Mouse (Mus musculus): ENCODE data around the gene Olfr52. TPM values are rescaled to one million over a fixed set of nuclear protein-coding genes. Genes with fewer than 3 reads are reported as not detected.

Olfr52 gene
- total RNA-seq (2014; rRNA removed) (not detected in 2 replicates), polyA plus RNA-seq (2015; fragmentation: Nextera tagmentation; extraction: Ambion mirVana) (not detected in 2 replicates)

DNA sequence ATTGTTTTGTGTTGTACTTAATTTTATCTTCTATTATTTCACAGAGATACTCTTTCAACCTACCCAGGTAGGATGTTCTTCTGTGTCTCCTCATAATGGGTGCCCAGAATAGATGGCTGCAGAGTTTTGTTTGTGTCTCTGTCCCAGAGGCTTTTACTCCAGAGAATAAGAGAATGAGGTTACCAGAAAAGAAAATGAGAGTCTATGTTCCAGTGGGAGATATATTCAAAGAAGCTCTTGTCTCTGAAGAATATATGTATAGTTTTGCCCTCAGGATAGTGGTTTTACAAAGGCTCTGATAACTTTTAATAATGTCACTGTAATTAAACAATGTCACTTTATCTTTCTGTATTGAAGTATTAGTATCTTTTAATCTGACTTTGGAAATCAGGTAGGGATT lies at the start of gene Olfr52:
Gene Olfr52 (minus strand): TSS at position 101 of the 400 bp plus-strand sequence.
- Histone ChIP-seq H3K27ac (ENCODE audit: low read depth, low read length) (no peak within 1 kb of the TSS), H3K36me3 (ENCODE audit: insufficient read depth, low read length) (no peaks in the 10 kb centered on the region), H3K9me3 (ENCODE audit: low read length) (no peaks in the 10 kb centered on the region), H3K4me3 (ENCODE audit: low read depth, low read length) (no peak within 1 kb of the TSS), H3K27me3 (ENCODE audit: insufficient read depth, low read length) (no peaks in the 10 kb centered on the region), H3K4me2 (ENCODE audit: low read depth, low read length, poor library complexity, severe bottlenecking) (no peak within 1 kb of the TSS), H3K9ac (replicated peaks; ENCODE audit: low read length, poor library complexity, severe bottlenecking) (no peak within 1 kb of the TSS), H3K4me1 (ENCODE audit: insufficient read depth, low read length) (no peaks in the 10 kb centered on the region)
- no peak for ATAC-seq (ENCODE audit: low FRiP score)
- no peak for DNase-seq (ENCODE audit: low spot score)
- TF ChIP-seq CTCF (IDR thresholded peaks at IDR 0.05): no peak

GRCm38 (mm10) chr2:86231301-86231700 lies 45.8 kb upstream of the Olfr52 start, which contains the start of gene Olfr1047:
Gene Olfr1047, minus strand, starts transcription at chr2:86231401.
- Histone ChIP-seq H3K9ac (replicated peaks; ENCODE audit: low read length, poor library complexity, severe bottlenecking) (no peak within 1 kb of the TSS), H3K27ac (ENCODE audit: low read depth, low read length) (no peak within 1 kb of the TSS), H3K4me1 (ENCODE audit: insufficient read depth, low read length) (no peaks in the 10 kb centered on the region), H3K9me3 (ENCODE audit: low read length) (no peaks in the 10 kb centered on the region), H3K27me3 (ENCODE audit: insufficient read depth, low read length) (no peaks in the 10 kb centered on the region), H3K4me2 (ENCODE audit: low read depth, low read length, poor library complexity, severe bottlenecking) (no peak within 1 kb of the TSS), H3K4me3 (ENCODE audit: low read depth, low read length) (no peak within 1 kb of the TSS), H3K36me3 (ENCODE audit: insufficient read depth, low read length) (no peaks in the 10 kb centered on the region)
- 83% methylated on average over 1 of the region's 1 CpGs for WGBS
- DNase-seq (ENCODE audit: low spot score) (no peak), ATAC-seq (ENCODE audit: low FRiP score) (no peak)
- no peak for TF ChIP-seq CTCF (IDR thresholded peaks at IDR 0.05)

GRCm38 (mm10) chr2:86219214-86219613 lies 33.7 kb upstream of the Olfr52 start, which contains the start of gene Olfr1046:
Gene Olfr1046, minus strand, starts transcription at chr2:86219314.
- no peak within 1 kb of the TSS for H3K9ac ChIP-seq (replicated peaks; ENCODE audit: low read length, poor library complexity, severe bottlenecking)
- H3K9me3 ChIP-seq (ENCODE audit: low read length): no peaks in the 10 kb centered on the region
- no peaks in the 10 kb centered on the region for H3K36me3 ChIP-seq (ENCODE audit: insufficient read depth, low read length)
- ATAC-seq (ENCODE audit: low FRiP score) (no peak), DNase-seq (ENCODE audit: low spot score) (no peak)
- H3K4me1 ChIP-seq (ENCODE audit: insufficient read depth, low read length): no peaks in the 10 kb centered on the region
- TF ChIP-seq CTCF (IDR thresholded peaks at IDR 0.05): no peak
- H3K4me2 ChIP-seq (ENCODE audit: low read depth, low read length, poor library complexity, severe bottlenecking): no peak within 1 kb of the TSS
- H3K27me3 ChIP-seq (ENCODE audit: insufficient read depth, low read length): no peaks in the 10 kb centered on the region
- H3K27ac ChIP-seq (ENCODE audit: low read depth, low read length): no peak within 1 kb of the TSS
- 69% methylated on average over 2 of the region's 2 CpGs for WGBS
- no peak within 1 kb of the TSS for H3K4me3 ChIP-seq (ENCODE audit: low read depth, low read length)

DNA sequence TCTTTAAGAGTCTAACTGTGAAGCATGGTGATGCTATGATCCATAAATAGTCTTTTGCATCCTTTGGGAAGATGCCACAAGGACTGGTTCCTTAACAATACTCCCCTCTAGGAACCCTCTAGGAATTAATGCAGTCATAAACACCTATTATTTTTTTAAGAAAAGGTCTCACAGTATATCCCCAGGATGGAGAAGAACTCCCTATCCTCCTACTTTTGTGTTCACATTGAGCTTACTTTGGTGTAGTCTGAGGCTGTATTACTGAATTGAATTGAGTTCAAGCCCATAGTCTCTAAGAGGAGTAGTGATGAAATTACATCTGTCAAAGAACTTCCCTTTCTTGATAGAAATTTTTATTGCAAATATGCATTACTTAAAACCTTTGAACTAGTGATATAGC lies 17.4 kb upstream of the Olfr52 start, which contains the start of gene Olfr1045:
Gene Olfr1045 (minus strand): TSS at position 101 of the 400 bp plus-strand sequence.
- DNase-seq (ENCODE audit: low spot score) (no peak), ATAC-seq (ENCODE audit: low FRiP score) (no peak)
- no peak for TF ChIP-seq CTCF (IDR thresholded peaks at IDR 0.05)
- no peak within 1 kb of the TSS for H3K27ac ChIP-seq (ENCODE audit: low read depth, low read length)
- H3K36me3 ChIP-seq (ENCODE audit: insufficient read depth, low read length): no peaks in the 10 kb centered on the region
- H3K4me2 ChIP-seq (ENCODE audit: low read depth, low read length, poor library complexity, severe bottlenecking): no peak within 1 kb of the TSS
- no peaks in the 10 kb centered on the region for H3K9me3 ChIP-seq (ENCODE audit: low read length)
- H3K27me3 ChIP-seq (ENCODE audit: insufficient read depth, low read length): no peaks in the 10 kb centered on the region
- H3K4me3 ChIP-seq (ENCODE audit: low read depth, low read length): no peak within 1 kb of the TSS
- no peak within 1 kb of the TSS for H3K9ac ChIP-seq (replicated peaks; ENCODE audit: low read length, poor library complexity, severe bottlenecking)
- no peaks in the 10 kb centered on the region for H3K4me1 ChIP-seq (ENCODE audit: insufficient read depth, low read length)

GRCm38 (mm10) chr2:86195863-86196262 lies 10.4 kb upstream of the Olfr52 start:
- H3K4me2 ChIP-seq (ENCODE audit: low read depth, low read length, poor library complexity, severe bottlenecking): no peak overlapping the region
- H3K9me3 ChIP-seq (ENCODE audit: low read length): no peaks in the 10 kb centered on the region
- 34% methylated on average over 1 of the region's 1 CpGs for WGBS
- no peak overlapping the region for H3K4me3 ChIP-seq (ENCODE audit: low read depth, low read length)
- H3K4me1 ChIP-seq (ENCODE audit: insufficient read depth, low read length): no peaks in the 10 kb centered on the region
- ATAC-seq (ENCODE audit: low FRiP score) (no peak), DNase-seq (ENCODE audit: low spot score) (no peak)
- H3K9ac ChIP-seq (replicated peaks; ENCODE audit: low read length, poor library complexity, severe bottlenecking): no peak overlapping the region
- no peak overlapping the region for H3K27ac ChIP-seq (ENCODE audit: low read depth, low read length)
- TF ChIP-seq CTCF (IDR thresholded peaks at IDR 0.05): no peak
- no peaks in the 10 kb centered on the region for H3K27me3 ChIP-seq (ENCODE audit: insufficient read depth, low read length)
- H3K36me3 ChIP-seq (ENCODE audit: insufficient read depth, low read length): no peaks in the 10 kb centered on the region

DNA sequence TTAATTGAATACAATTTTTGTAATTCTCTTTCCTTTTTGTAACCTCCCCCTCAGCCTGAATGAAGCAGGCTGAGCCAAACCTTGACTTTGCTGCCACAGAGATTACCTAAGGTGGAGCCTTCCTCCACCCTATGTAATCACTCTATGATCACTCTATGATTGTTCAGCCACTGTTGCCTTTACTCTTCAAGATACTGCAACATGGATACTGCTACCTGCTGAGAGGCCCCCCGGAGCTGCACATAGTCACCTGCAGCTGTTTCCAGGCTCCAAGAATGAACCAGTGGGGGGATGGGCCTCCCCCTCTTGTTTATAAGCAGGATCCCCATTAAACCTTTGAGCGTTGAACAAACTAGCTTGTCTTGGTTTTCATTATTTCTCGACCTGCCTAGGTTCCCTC lies 5.5 kb downstream of the Olfr52 start:
- no peaks in the 10 kb centered on the region for H3K36me3 ChIP-seq (ENCODE audit: insufficient read depth, low read length)
- DNase-seq (ENCODE audit: low spot score): no peak
- H3K4me3 ChIP-seq (ENCODE audit: low read depth, low read length): no peak overlapping the region
- no peak overlapping the region for H3K9ac ChIP-seq (replicated peaks; ENCODE audit: low read length, poor library complexity, severe bottlenecking)
- no peak for TF ChIP-seq CTCF (IDR thresholded peaks at IDR 0.05)
- no peak for ATAC-seq (ENCODE audit: low FRiP score)
- H3K27ac ChIP-seq (ENCODE audit: low read depth, low read length): no peak overlapping the region
- no peak overlapping the region for H3K4me2 ChIP-seq (ENCODE audit: low read depth, low read length, poor library complexity, severe bottlenecking)
- WGBS: 76% methylated on average over 3 of the region's 3 CpGs
- no peaks in the 10 kb centered on the region for H3K9me3 ChIP-seq (ENCODE audit: low read length)
- H3K4me1 ChIP-seq (ENCODE audit: insufficient read depth, low read length): no peaks in the 10 kb centered on the region
- no peaks in the 10 kb centered on the region for H3K27me3 ChIP-seq (ENCODE audit: insufficient read depth, low read length)
